Mouse (Mus musculus) lung, embryonic 15.5 days (tissue): Measurements from ENCODE around the gene Efcab6. TPM values are rescaled to one million over a fixed set of nuclear protein-coding genes. Genes with fewer than 3 reads are reported as not detected.

Experiments
- ATAC-seq: fragments of 200-750 bp; cut with Nextera tagmentation; 2 replicates; pipeline ENCODE4 v1.8.0; 2017; ENCODE audit warnings: moderate number of reproducible peaks, borderline replicate concordance; ENCODE audit not compliant: low FRiP score, low TSS enrichment; ENCODE audit errors: extremely low read depth
- H3K27ac ChIP-seq: fragments of 300-500 bp; sonication (generic); 2 replicates; pipeline ENCODE4 v1.5.1; 2015; ENCODE audit warnings: moderate library complexity, mild to moderate bottlenecking, inconsistent platforms
- H3K27me3 ChIP-seq: fragments of 300-500 bp; sonication (generic); 2 replicates; pipeline ENCODE4 v1.6.1; 2015; ENCODE audit warnings: inconsistent platforms
- H3K36me3 ChIP-seq: fragments of 300-500 bp; sonication (generic); 2 replicates; pipeline ENCODE4 v1.6.1; 2015; ENCODE audit warnings: inconsistent platforms
- H3K4me1 ChIP-seq: fragments of 300-500 bp; sonication (generic); 2 replicates; pipeline ENCODE4 v1.6.1; 2015; ENCODE audit warnings: inconsistent platforms
- H3K4me2 ChIP-seq: fragments of 300-500 bp; sonication (generic); 2 replicates; pipeline ENCODE4 v1.6.1; 2015; ENCODE audit warnings: inconsistent platforms, mild to moderate bottlenecking, moderate library complexity
- H3K4me3 ChIP-seq: fragments of 300-500 bp; sonication (generic); 2 replicates; pipeline ENCODE4 v1.5.1; 2015; ENCODE audit warnings: mild to moderate bottlenecking, inconsistent platforms
- H3K9ac ChIP-seq: fragments of 300-500 bp; sonication (generic); 2 replicates; pipeline ENCODE4 v1.6.1; 2015; ENCODE audit warnings: inconsistent platforms
- H3K9me3 ChIP-seq: fragments of 300-500 bp; sonication (generic); 2 replicates; pipeline ENCODE4 v1.6.1; 2016; ENCODE audit warnings: inconsistent platforms
- WGBS: fragments of 180-500 bp; shearing (Covaris S2); methylation state at CpG from one replicate; pipeline ENCODE4 v1.1.7; 2015; 5-methylcytosine and 5-hydroxymethylcytosine counted together
- polyA plus RNA-seq: library from polyadenylated mRNA; unstranded; fragments of >200 nt; fragmentation: Nextera tagmentation; extraction: Ambion mirVana; gene quantifications from 2 replicates; pipeline ENCODE4 v1.2.1, GENCODE M21; 2015

The Efcab6 gene
- polyA plus RNA-seq, 1 experiment from 2014 or later, result 0.46 TPM

DNA sequence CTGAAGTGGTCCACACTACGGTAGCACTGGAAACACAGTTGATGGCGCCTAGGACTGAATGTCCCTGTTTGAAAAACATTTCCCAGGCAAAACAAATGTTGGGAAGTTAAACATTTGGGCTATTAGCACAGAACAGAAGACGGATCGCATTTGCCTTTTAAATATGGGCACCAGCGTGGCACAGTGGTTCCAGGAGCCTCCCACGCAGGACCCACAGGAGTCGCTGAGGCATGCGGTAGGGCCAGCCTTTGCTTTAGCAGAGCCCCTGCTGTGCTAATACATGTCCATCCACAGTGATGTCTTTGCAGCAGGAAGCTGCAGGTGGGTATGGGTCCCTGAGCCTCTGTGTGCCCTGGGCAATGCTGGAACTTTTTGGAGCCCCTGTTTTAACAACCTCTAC is 237.2 kb downstream of the Efcab6 start:
- WGBS, result 79% methylated on average over 8 of the region's 8 CpGs
- Histone ChIP-seq H3K4me1 (no peaks in the 10 kb centered on the region), H3K9me3 (no peaks in the 10 kb centered on the region), H3K9ac (no peak overlapping the region), H3K4me3 (no peak overlapping the region), H3K27ac (no peak overlapping the region), H3K4me2 (no peak overlapping the region), H3K36me3 (no peaks in the 10 kb centered on the region), H3K27me3 (no peaks in the 10 kb centered on the region)
- ATAC-seq, result no peak

Other genes starting within 250 kb of the Efcab6 start
- gene Sult4a1, start 40.4 kb upstream of the Efcab6 start, polyA plus RNA-seq, result 0.82 and 1.1 TPM in 2 replicates
- gene Pnpla5, start 57.8 kb upstream of the Efcab6 start, polyA plus RNA-seq, result not detected in 2 replicates
- 0.16 and 0.30 TPM in 2 replicates for gene Pnpla3, start 102.5 kb upstream of the Efcab6 start, polyA plus RNA-seq
- 108 and 111 TPM in 2 replicates for gene Samm50, start 126.9 kb upstream of the Efcab6 start, polyA plus RNA-seq
- gene Parvb, start 166.7 kb upstream of the Efcab6 start, polyA plus RNA-seq, result 4.6 and 5.2 TPM in 2 replicates